9 mouse cellular contexts compared by ENCODE assay signal in genomic region chr10:39506831-39507230, GRCm38 (mm10).
DNase-seq lines count a peak whose midpoint lies in the region; ATAC-seq and TF ChIP-seq lines count a peak whose summit lies in the region.
"Had no signal": no experiment of that assay in that cellular context is flagged by ENCODE, and none has a peak within 500 bp of the region (broad histone marks: within the 10 kb centered on the region; RNA-seq: fewer than 3 reads in every experiment).

No protein-coding gene starts in this region.

- peak; percentile 40 to 53 for DNase-seq in lung, adult 18-20 months
- DNase-seq in lung, adult 2 months = no peak
- peak; percentile 58 for DNase-seq in cerebellum, adult 11 months
- peak; percentile 29 to 53 for DNase-seq in heart, postnatal 14 days
- DNase-seq in adipocyte (ENCODE audit: low spot score) = no peak
- no peak for DNase-seq in spleen, postnatal 36 days (ENCODE audit: low spot score in 2 of 2)

- H3K4me3 ChIP-seq in lung, adult 2 months (replicated peaks; ENCODE audit: extremely low read depth, low read depth, low read length) = no peak overlapping the region
- no peak overlapping the region for H3K4me3 ChIP-seq in midbrain, embryonic 16.5 days (ENCODE audit: low read depth, low read length)
- H3K4me3 ChIP-seq: embryonic facial prominence, embryonic 15.5 days had no signal

- no peak for TF ChIP-seq POLR2A in lung, adult 2 months (IDR thresholded peaks at IDR 0.05; ENCODE audit: borderline replicate concordance, extremely low read depth, low read depth, low read length)

- H3K27ac ChIP-seq in midbrain, embryonic 16.5 days (ENCODE audit: low read length) = peak overlapping the region; percentile 39; the same call in 1 of the 2 replicates
- H3K27ac ChIP-seq: embryonic facial prominence, embryonic 15.5 days had no signal

- H3K4me1 ChIP-seq in lung, adult 2 months (ENCODE audit: control insufficient read depth, insufficient read depth, low read length) = peaks cover 11% of the 10 kb centered on the region; the same call in 1 of the 2 replicates
- peaks cover 55% of the 10 kb centered on the region for H3K4me1 ChIP-seq in midbrain, embryonic 16.5 days (ENCODE audit: control insufficient read depth, insufficient read depth, low read length)

- no peak for ATAC-seq in midbrain, embryonic 16.5 days
- no peak for ATAC-seq in erythroid progenitor cell, adult 5-6 weeks (replicated peaks; ENCODE audit: low FRiP score, poor library complexity, severe bottlenecking)

- no peak for TF ChIP-seq CTCF in lung, adult 2 months (IDR thresholded peaks at IDR 0.05; ENCODE audit: insufficient read depth, low read length)

- no peak overlapping the region for H3K4me2 ChIP-seq in midbrain, embryonic 16.5 days (ENCODE audit: low read length)
- H3K4me2 ChIP-seq: embryonic facial prominence, embryonic 15.5 days had no signal

- WGBS in lung, adult 2 months = 53% methylated on average over 7 of the region's 7 CpGs
- WGBS in midbrain, embryonic 16.5 days = 83% methylated on average over 7 of the region's 7 CpGs

- no peak overlapping the region for H3K9ac ChIP-seq in midbrain, embryonic 16.5 days (ENCODE audit: low read depth, low read length)
- H3K9ac ChIP-seq: embryonic facial prominence, embryonic 15.5 days had no signal

- no peaks in the 10 kb centered on the region for H3K27me3 ChIP-seq in midbrain, embryonic 16.5 days (ENCODE audit: control insufficient read depth, insufficient read depth, low read depth, low read length)
- H3K27me3 ChIP-seq: embryonic facial prominence, embryonic 15.5 days had no signal

- H3K36me3 ChIP-seq in midbrain, embryonic 16.5 days (ENCODE audit: control insufficient read depth, insufficient read depth, low read length) = no peaks in the 10 kb centered on the region
- H3K36me3 ChIP-seq: embryonic facial prominence, embryonic 15.5 days had no signal

- intact Hi-C loops in heart, postnatal 14 days (cut with DNase I) = no loop called here

- no peaks in the 10 kb centered on the region for H3K9me3 ChIP-seq in midbrain, embryonic 16.5 days (replicated peaks; ENCODE audit: control insufficient read depth, low read length, poor library complexity, severe bottlenecking)
- H3K9me3 ChIP-seq: embryonic facial prominence, embryonic 15.5 days had no signal

Comparison
In these comparisons a context has a peak if more than half of its experiments do, and no peak if none do; other contexts are left out.
1. DNase-seq: peak in lung, adult 18-20 months (2 of 2), cerebellum, adult 11 months (single experiment) and heart, postnatal 14 days (2 of 2); none in lung, adult 2 months (single experiment), adipocyte (single experiment) and spleen, postnatal 36 days (0 of 2).